Mouse (Mus musculus): Measurements from ENCODE around the gene Rab43. TPM values are rescaled to one million over a fixed set of nuclear protein-coding genes. Genes with fewer than 3 reads are reported as not detected.

Rab43 gene
- polyA plus RNA-seq (2015; fragmentation: Nextera tagmentation; extraction: Ambion mirVana), result 8.3 and 10.0 TPM in 2 replicates

DNA sequence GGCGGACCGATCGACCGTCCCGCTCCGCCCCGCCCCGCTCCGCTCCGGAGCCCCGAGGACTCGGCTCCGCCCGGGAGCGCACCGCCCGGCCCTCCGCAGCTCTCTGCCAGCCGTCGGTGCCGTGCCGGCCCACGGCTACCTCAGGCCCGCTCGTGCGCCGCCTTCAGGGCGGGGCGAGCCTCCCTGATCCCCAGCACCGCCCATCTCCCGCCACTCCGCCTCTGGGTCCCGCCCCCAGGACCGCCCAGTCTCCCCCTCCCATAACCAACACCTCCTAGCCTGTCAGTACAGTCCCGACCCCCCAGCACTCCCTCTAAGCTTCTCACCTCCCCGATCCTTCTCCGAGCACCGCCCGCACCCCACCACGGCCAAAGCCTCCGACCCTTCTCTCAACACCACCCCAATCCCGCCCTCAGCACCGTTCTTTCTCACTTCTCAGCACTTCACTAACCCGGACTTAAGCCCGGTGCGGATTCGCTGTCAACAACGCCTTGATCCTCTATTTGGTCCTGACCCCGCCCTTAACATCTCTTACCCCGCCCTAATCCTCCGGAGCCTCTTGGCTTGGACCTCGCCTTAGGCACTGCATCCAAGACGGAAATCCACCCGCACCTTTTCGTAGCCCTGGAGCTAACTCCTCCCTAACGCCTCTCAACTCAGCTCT lies at the start of gene Rab43:
Gene Rab43 (minus strand): TSS at position 490 of the 664 bp plus-strand sequence.
- peak; percentile 98 for ATAC-seq (ENCODE audit: insufficient number of reproducible peaks, insufficient read depth, low FRiP score, low TSS enrichment, low read depth)
- H3K27ac ChIP-seq, result peak within 1 kb of the TSS; percentile 73
- peak within 1 kb of the TSS; percentile 85 for H3K9ac ChIP-seq
- H3K27me3 ChIP-seq, result no peaks in the 10 kb centered on the region
- H3K4me1 ChIP-seq, result peaks cover 9% of the 10 kb centered on the region
- peak within 1 kb of the TSS; percentile 92 for H3K4me2 ChIP-seq
- peak within 1 kb of the TSS; percentile 74 for H3K4me3 ChIP-seq
- under 1% methylated on average over 49 of the region's 56 CpGs for WGBS
- H3K9me3 ChIP-seq, result no peaks in the 10 kb centered on the region
- H3K36me3 ChIP-seq, result peaks cover 28% of the 10 kb centered on the region

- Histone ChIP-seq H3K36me3 (no peaks in the 10 kb centered on the region), H3K9ac (no peak overlapping the region), H3K4me3 (no peak overlapping the region), H3K27me3 (peaks cover 3% of the 10 kb centered on the region; the same call in 1 of the 2 replicates), H3K9me3 (no peaks in the 10 kb centered on the region), H3K4me2 (no peak overlapping the region), H3K27ac (no peak overlapping the region), H3K4me1 (no peaks in the 10 kb centered on the region)
- WGBS, result 49% methylated on average over 1 of the region's 1 CpGs
- no peak for ATAC-seq (ENCODE audit: insufficient number of reproducible peaks, insufficient read depth, low FRiP score, low TSS enrichment, low read depth)
These were observed 45.1 kb upstream of the Rab43 start for GRCm38 (mm10) chr6:87857071-87857470.

GRCm38 (mm10) chr6:87853446-87853845 lies 41.5 kb upstream of the Rab43 start:
- Histone ChIP-seq H3K36me3 (peaks cover 3% of the 10 kb centered on the region), H3K9ac (no peak overlapping the region), H3K27me3 (peaks cover 3% of the 10 kb centered on the region; the same call in 1 of the 2 replicates), H3K9me3 (no peaks in the 10 kb centered on the region), H3K27ac (no peak overlapping the region), H3K4me1 (peaks cover 5% of the 10 kb centered on the region), H3K4me2 (no peak overlapping the region), H3K4me3 (no peak overlapping the region)
- ATAC-seq (ENCODE audit: insufficient number of reproducible peaks, insufficient read depth, low FRiP score, low TSS enrichment, low read depth), result no peak
- 83% methylated on average over 4 of the region's 4 CpGs for WGBS

DNA sequence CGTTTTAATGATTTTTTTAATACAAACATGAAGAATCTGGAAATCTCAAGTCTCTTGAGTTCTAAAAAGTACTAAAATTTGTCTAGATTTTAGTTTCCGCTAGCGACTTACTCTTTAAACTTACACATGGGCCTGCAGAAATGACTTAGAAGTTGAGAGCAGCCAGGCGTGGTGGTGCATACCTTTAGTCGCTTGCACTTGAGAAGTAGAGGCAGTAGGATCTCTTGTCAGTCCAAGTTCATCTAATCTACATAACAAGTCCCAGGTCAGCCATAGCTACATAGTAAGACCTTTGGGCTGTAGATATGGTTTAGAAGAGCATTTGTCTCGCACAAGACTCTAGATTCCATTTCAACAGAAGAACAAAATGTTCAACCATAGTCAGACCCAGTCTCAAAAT lies 39.9 kb upstream of the Rab43 start:
- Histone ChIP-seq H3K4me2 (peak overlapping the region; percentile 73), H3K27ac (no peak overlapping the region), H3K9ac (no peak overlapping the region), H3K4me1 (peaks cover 20% of the 10 kb centered on the region), H3K27me3 (peaks cover 2% of the 10 kb centered on the region; the same call in 1 of the 2 replicates), H3K36me3 (peaks cover 11% of the 10 kb centered on the region), H3K4me3 (no peak overlapping the region), H3K9me3 (no peaks in the 10 kb centered on the region)
- WGBS, result 81% methylated on average over 6 of the region's 6 CpGs
- no peak for ATAC-seq (ENCODE audit: insufficient number of reproducible peaks, insufficient read depth, low FRiP score, low TSS enrichment, low read depth)

DNA sequence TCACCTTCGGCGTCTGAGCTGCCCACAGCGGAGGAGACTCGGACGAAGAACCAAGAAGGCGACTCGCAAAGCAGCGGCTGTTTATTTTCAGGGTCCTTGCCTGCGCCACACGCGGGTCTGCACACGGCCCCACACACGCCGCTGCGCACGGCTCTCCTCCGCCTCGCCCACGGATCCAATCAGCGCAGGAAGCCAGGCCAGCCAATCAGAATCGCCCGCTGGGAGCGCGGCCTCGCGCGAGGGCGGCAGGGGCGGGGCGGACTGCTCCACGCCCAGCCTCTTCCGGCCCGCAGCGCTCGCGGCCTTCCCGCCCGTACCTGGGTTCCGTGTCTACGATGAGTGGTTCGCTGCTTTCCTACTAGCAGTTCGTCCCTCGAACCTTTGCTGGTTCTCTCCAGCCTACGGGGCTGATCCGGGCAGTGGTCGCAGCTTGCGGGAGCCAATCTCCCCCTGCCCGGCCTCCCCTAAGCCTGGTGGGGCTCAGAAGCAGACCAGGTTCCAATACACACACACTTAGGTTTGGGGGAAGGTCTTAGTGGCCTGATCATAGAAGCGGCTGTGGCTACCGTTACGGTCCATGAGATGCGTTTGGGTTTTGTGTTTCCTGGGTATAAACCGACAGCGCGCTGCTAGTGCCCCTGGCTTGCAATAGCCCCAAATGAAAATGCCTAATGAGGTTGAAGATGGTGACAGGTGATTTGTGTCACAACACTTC lies 39.1 kb upstream of the Rab43 start, which contains the start of gene Cnbp:
Gene Cnbp (minus strand): TSS at position 207 of the 715 bp plus-strand sequence.
- ATAC-seq (ENCODE audit: insufficient number of reproducible peaks, insufficient read depth, low FRiP score, low TSS enrichment, low read depth), result peak; percentile 99
- WGBS, result under 1% methylated on average over 55 of the region's 55 CpGs
- peak within 1 kb of the TSS; percentile 97 for H3K27ac ChIP-seq

GRCm38 (mm10) chr6:87850155-87850899 lies 38.4 kb upstream of the Rab43 start:
- peak overlapping the region; percentile 98 for H3K4me3 ChIP-seq
- no peaks in the 10 kb centered on the region for H3K9me3 ChIP-seq
- H3K4me1 ChIP-seq, result peaks cover 21% of the 10 kb centered on the region
- peak overlapping the region; percentile 97 for H3K27ac ChIP-seq
- H3K9ac ChIP-seq, result peak overlapping the region; percentile 100
- WGBS, result under 1% methylated on average over 73 of the region's 73 CpGs
- no peaks in the 10 kb centered on the region for H3K27me3 ChIP-seq
- peak overlapping the region; percentile 73 for H3K4me2 ChIP-seq
- peaks cover 14% of the 10 kb centered on the region for H3K36me3 ChIP-seq
- ATAC-seq (ENCODE audit: insufficient number of reproducible peaks, insufficient read depth, low FRiP score, low TSS enrichment, low read depth), result peak; percentile 61

More for the DNA sequence above, 39.1 kb upstream of the Rab43 start, which contains the start of gene Cnbp:
- H3K4me1 ChIP-seq, result peaks cover 21% of the 10 kb centered on the region
- no peaks in the 10 kb centered on the region for H3K9me3 ChIP-seq
- peaks cover 11% of the 10 kb centered on the region for H3K36me3 ChIP-seq
- H3K4me2 ChIP-seq, result peak within 1 kb of the TSS; percentile 73
- no peaks in the 10 kb centered on the region for H3K27me3 ChIP-seq
- H3K9ac ChIP-seq, result peak within 1 kb of the TSS; percentile 100
- H3K4me3 ChIP-seq, result peak within 1 kb of the TSS; percentile 98

GRCm38 (mm10) chr6:87849780-87850154 lies 37.8 kb upstream of the Rab43 start:
- H3K4me2 ChIP-seq, result peak overlapping the region; percentile 73
- H3K36me3 ChIP-seq, result peaks cover 20% of the 10 kb centered on the region
- ATAC-seq (ENCODE audit: insufficient number of reproducible peaks, insufficient read depth, low FRiP score, low TSS enrichment, low read depth), result no peak
- peaks cover 21% of the 10 kb centered on the region for H3K4me1 ChIP-seq
- peak overlapping the region; percentile 97 for H3K27ac ChIP-seq
- under 1% methylated on average over 8 of the region's 8 CpGs for WGBS
- H3K4me3 ChIP-seq, result peak overlapping the region; percentile 98
- H3K27me3 ChIP-seq, result no peaks in the 10 kb centered on the region
- H3K9me3 ChIP-seq, result no peaks in the 10 kb centered on the region
- peak overlapping the region; percentile 100 for H3K9ac ChIP-seq

DNA sequence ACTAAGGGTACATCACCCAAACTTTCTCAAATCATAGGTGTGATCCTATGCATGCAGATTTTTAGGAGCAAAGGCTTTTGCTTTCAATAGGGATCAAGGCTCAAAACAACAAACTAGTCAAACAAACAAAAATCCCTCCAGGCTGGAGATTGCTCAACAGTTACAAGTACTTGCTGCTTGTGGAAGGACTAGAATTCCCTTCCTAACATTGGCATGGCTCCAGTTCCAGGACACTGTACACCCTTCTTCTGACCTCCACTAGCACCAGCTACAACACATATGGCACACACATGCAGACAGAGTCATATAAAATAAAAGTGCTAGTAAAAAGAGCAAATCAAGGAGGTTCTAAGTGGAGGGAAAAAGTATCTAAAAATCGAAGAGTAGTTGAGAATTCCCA lies 34.8 kb upstream of the Rab43 start:
- ATAC-seq (ENCODE audit: insufficient number of reproducible peaks, insufficient read depth, low FRiP score, low TSS enrichment, low read depth), result no peak
- H3K36me3 ChIP-seq, result peaks cover 48% of the 10 kb centered on the region
- no peak overlapping the region for H3K4me3 ChIP-seq
- WGBS, result 75% methylated on average over 1 of the region's 1 CpGs
- no peak overlapping the region for H3K4me2 ChIP-seq
- peaks cover 21% of the 10 kb centered on the region for H3K4me1 ChIP-seq
- H3K9ac ChIP-seq, result peak overlapping the region; percentile 36; the same call in 1 of the 2 replicates
- H3K27me3 ChIP-seq, result no peaks in the 10 kb centered on the region
- H3K27ac ChIP-seq, result no peak overlapping the region
- no peaks in the 10 kb centered on the region for H3K9me3 ChIP-seq

GRCm38 (mm10) chr6:87845031-87845695 lies 33.2 kb upstream of the Rab43 start:
- Histone ChIP-seq H3K36me3 (peaks cover 54% of the 10 kb centered on the region), H3K4me1 (peaks cover 21% of the 10 kb centered on the region), H3K9me3 (no peaks in the 10 kb centered on the region), H3K27me3 (no peaks in the 10 kb centered on the region), H3K4me2 (no peak overlapping the region), H3K4me3 (no peak overlapping the region), H3K27ac (no peak overlapping the region), H3K9ac (no peak overlapping the region)
- WGBS, result 92% methylated on average over 13 of the region's 13 CpGs
- ATAC-seq (ENCODE audit: insufficient number of reproducible peaks, insufficient read depth, low FRiP score, low TSS enrichment, low read depth), result no peak

DNA sequence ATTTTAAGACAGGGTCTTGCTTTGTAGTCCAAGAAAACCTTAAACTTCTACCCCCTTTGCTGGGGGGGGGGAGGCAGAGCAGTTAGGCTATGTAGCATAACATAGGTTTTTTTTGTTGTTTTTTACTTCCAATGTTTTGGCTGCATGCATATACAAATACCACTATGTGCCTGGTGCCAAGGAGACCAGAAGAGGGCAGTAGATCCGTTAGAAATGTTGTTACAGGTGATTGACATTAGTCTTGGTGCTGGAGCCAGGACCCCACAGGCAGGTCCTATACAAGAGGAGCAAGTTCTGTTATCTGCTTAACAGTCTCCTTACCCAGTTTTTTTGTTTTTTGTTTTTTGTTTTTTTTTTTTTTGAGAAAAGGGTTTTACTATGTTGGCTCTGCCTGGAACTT lies 30.3 kb upstream of the Rab43 start:
- Histone ChIP-seq H3K4me2 (no peak overlapping the region), H3K36me3 (peaks cover 43% of the 10 kb centered on the region), H3K27ac (no peak overlapping the region), H3K4me3 (no peak overlapping the region), H3K27me3 (no peaks in the 10 kb centered on the region), H3K9ac (no peak overlapping the region), H3K9me3 (no peaks in the 10 kb centered on the region), H3K4me1 (peaks cover 14% of the 10 kb centered on the region)
- WGBS, result 6% methylated on average over 1 of the region's 1 CpGs
- ATAC-seq (ENCODE audit: insufficient number of reproducible peaks, insufficient read depth, low FRiP score, low TSS enrichment, low read depth), result no peak

- Histone ChIP-seq H3K4me1 (peaks cover 14% of the 10 kb centered on the region), H3K9ac (no peak overlapping the region), H3K36me3 (peaks cover 43% of the 10 kb centered on the region), H3K9me3 (no peaks in the 10 kb centered on the region), H3K27me3 (no peaks in the 10 kb centered on the region), H3K4me3 (no peak overlapping the region), H3K4me2 (no peak overlapping the region), H3K27ac (no peak overlapping the region)
- ATAC-seq (ENCODE audit: insufficient number of reproducible peaks, insufficient read depth, low FRiP score, low TSS enrichment, low read depth), result no peak
- WGBS, result 83% methylated on average over 8 of the region's 8 CpGs
These were observed 29.7 kb upstream of the Rab43 start for GRCm38 (mm10) chr6:87841635-87842034.

Data from embryonic facial prominence, embryonic 13.5 days (tissue).